Mouse (Mus musculus): ENCODE data around the gene Sertad3. TPM values are rescaled to one million over a fixed set of nuclear protein-coding genes. Genes with fewer than 3 reads are reported as not detected.

The Sertad3 gene
- total and polyA plus RNA-seq, 3 experiments = 2.0 to 6.7 TPM; not detected in 1

Other genes with a start within 250 kb of the Sertad3 start
- gene Itpkc, start 245.1 kb upstream of the Sertad3 start, total RNA-seq (2012; rRNA removed) = 5.1 and 6.8 TPM in 2 replicates
- gene Itpkc, start 245.1 kb upstream of the Sertad3 start, polyA plus RNA-seq (2012; ENCODE audit: insufficient read depth in 1 of 2, insufficient read length in 2 of 2, low read depth in 1 of 2, low replicate concordance in 2 of 2, missing spikeins in 1 of 2) = 1 to 10 TPM in 1 of 2 experiments, not detected in 1; 6.3 TPM
- 12.5 and 13.8 TPM in 2 replicates for gene Coq8b, start 240.7 kb upstream of the Sertad3 start, total RNA-seq (2012; rRNA removed)
- gene Coq8b, start 240.7 kb upstream of the Sertad3 start, polyA plus RNA-seq (2012; ENCODE audit: insufficient read depth in 1 of 2, insufficient read length in 2 of 2, low read depth in 1 of 2, low replicate concordance in 2 of 2, missing spikeins in 1 of 2) = 10 to 100 TPM in 1 of 2 experiments, not detected in 1; 22.7 TPM
- 2.2 and 3.6 TPM in 2 replicates for gene Numbl, start 215.3 kb upstream of the Sertad3 start, total RNA-seq (2012; rRNA removed)
- 10 to 100 TPM in 1 of 2 experiments, not detected in 1; 10.6 TPM for gene Numbl, start 215.3 kb upstream of the Sertad3 start, polyA plus RNA-seq (2012; ENCODE audit: insufficient read depth in 1 of 2, insufficient read length in 2 of 2, low read depth in 1 of 2, low replicate concordance in 2 of 2, missing spikeins in 1 of 2)
- 2.2 and 2.9 TPM in 2 replicates for gene Ltbp4, start 136.1 kb upstream of the Sertad3 start, total RNA-seq (2012; rRNA removed)
- gene Ltbp4, start 136.1 kb upstream of the Sertad3 start, polyA plus RNA-seq (2012; ENCODE audit: insufficient read depth in 1 of 2, insufficient read length in 2 of 2, low read depth in 1 of 2, low replicate concordance in 2 of 2, missing spikeins in 1 of 2) = 10 to 100 TPM in 1 of 2 experiments, not detected in 1; 14.2 TPM
- 24.2 and 25.4 TPM in 2 replicates for gene Shkbp1, start 117.7 kb upstream of the Sertad3 start, total RNA-seq (2012; rRNA removed)
- gene Shkbp1, start 117.7 kb upstream of the Sertad3 start, polyA plus RNA-seq (2012; ENCODE audit: insufficient read depth in 1 of 2, insufficient read length in 2 of 2, low read depth in 1 of 2, low replicate concordance in 2 of 2, missing spikeins in 1 of 2) = 10 to 100 TPM in 1 of 2 experiments, not detected in 1; 77.0 TPM
- 0.42 TPM in 1 of 2 replicates, not detected in the other for gene Gm20479, start 116.3 kb upstream of the Sertad3 start, total RNA-seq (2012; rRNA removed)
- gene Gm20479, start 116.3 kb upstream of the Sertad3 start, polyA plus RNA-seq (2012; ENCODE audit: insufficient read depth in 1 of 2, insufficient read length in 2 of 2, low read depth in 1 of 2, low replicate concordance in 2 of 2, missing spikeins in 1 of 2) = 1 to 10 TPM in 1 of 2 experiments, not detected in 1; 2.7 TPM
- gene Sptbn4, start 26.1 kb upstream of the Sertad3 start, total RNA-seq (2012; rRNA removed) = 0.19 and 0.36 TPM in 2 replicates
- under 1 TPM in 1 of 2 experiments, not detected in 1; 0.68 TPM for gene Sptbn4, start 26.1 kb upstream of the Sertad3 start, polyA plus RNA-seq (2012; ENCODE audit: insufficient read depth in 1 of 2, insufficient read length in 2 of 2, low read depth in 1 of 2, low replicate concordance in 2 of 2, missing spikeins in 1 of 2)
- 183 and 245 TPM in 2 replicates for gene Blvrb, start 25.8 kb upstream of the Sertad3 start, total RNA-seq (2012; rRNA removed)
- gene Blvrb, start 25.8 kb upstream of the Sertad3 start, polyA plus RNA-seq (2012; ENCODE audit: insufficient read depth in 1 of 2, insufficient read length in 2 of 2, low read depth in 1 of 2, low replicate concordance in 2 of 2, missing spikeins in 1 of 2) = 100 to 1,000 TPM in 1 of 2 experiments, not detected in 1; 210 TPM
- gene Sertad1, start 13.1 kb downstream of the Sertad3 start, total RNA-seq (2012; rRNA removed) = 9.9 and 12.4 TPM in 2 replicates
- gene Sertad1, start 13.1 kb downstream of the Sertad3 start, polyA plus RNA-seq (2012; ENCODE audit: insufficient read depth in 1 of 2, insufficient read length in 2 of 2, low read depth in 1 of 2, low replicate concordance in 2 of 2, missing spikeins in 1 of 2) = 10 to 100 TPM in 1 of 2 experiments, not detected in 1; 10.6 TPM
- 0.39 TPM in 2 replicates for gene Prx, start 25.6 kb downstream of the Sertad3 start, total RNA-seq (2012; rRNA removed)
- 1 to 10 TPM in 1 of 2 experiments, not detected in 1; 1.4 TPM for gene Prx, start 25.6 kb downstream of the Sertad3 start, polyA plus RNA-seq (2012; ENCODE audit: insufficient read depth in 1 of 2, insufficient read length in 2 of 2, low read depth in 1 of 2, low replicate concordance in 2 of 2, missing spikeins in 1 of 2)
- not detected in 2 replicates for gene Hipk4, start 49.5 kb downstream of the Sertad3 start, total RNA-seq (2012; rRNA removed)
- gene Hipk4, start 49.5 kb downstream of the Sertad3 start, polyA plus RNA-seq (2012; ENCODE audit: insufficient read depth in 1 of 2, insufficient read length in 2 of 2, low read depth in 1 of 2, low replicate concordance in 2 of 2, missing spikeins in 1 of 2) = under 1 TPM in 1 of 2 experiments, not detected in 1; 0.26 TPM
- 8.0 and 11.1 TPM in 2 replicates for gene Pld3, start 79.5 kb downstream of the Sertad3 start, total RNA-seq (2012; rRNA removed)
- gene Pld3, start 79.5 kb downstream of the Sertad3 start, polyA plus RNA-seq (2012; ENCODE audit: insufficient read depth in 1 of 2, insufficient read length in 2 of 2, low read depth in 1 of 2, low replicate concordance in 2 of 2, missing spikeins in 1 of 2) = 10 to 100 TPM in 1 of 2 experiments, not detected in 1; 22.8 TPM
- 5.9 and 6.6 TPM in 2 replicates for gene 2310022A10Rik, start 79.5 kb downstream of the Sertad3 start, total RNA-seq (2012; rRNA removed)
- 10 to 100 TPM in 1 of 2 experiments, not detected in 1; 33.2 TPM for gene 2310022A10Rik, start 79.5 kb downstream of the Sertad3 start, polyA plus RNA-seq (2012; ENCODE audit: insufficient read depth in 1 of 2, insufficient read length in 2 of 2, low read depth in 1 of 2, low replicate concordance in 2 of 2, missing spikeins in 1 of 2)
- 69.0 and 73.5 TPM in 2 replicates for gene Akt2, start 117.8 kb downstream of the Sertad3 start, total RNA-seq (2012; rRNA removed)
- 100 to 1,000 TPM in 1 of 2 experiments, not detected in 1; 127 TPM for gene Akt2, start 117.8 kb downstream of the Sertad3 start, polyA plus RNA-seq (2012; ENCODE audit: insufficient read depth in 1 of 2, insufficient read length in 2 of 2, low read depth in 1 of 2, low replicate concordance in 2 of 2, missing spikeins in 1 of 2)
- gene Ttc9b, start 180.1 kb downstream of the Sertad3 start, total RNA-seq (2012; rRNA removed) = 0.13 and 0.19 TPM in 2 replicates
- gene Ttc9b, start 180.1 kb downstream of the Sertad3 start, polyA plus RNA-seq (2012; ENCODE audit: insufficient read depth in 1 of 2, insufficient read length in 2 of 2, low read depth in 1 of 2, low replicate concordance in 2 of 2, missing spikeins in 1 of 2) = under 1 TPM in 1 of 2 experiments, not detected in 1; 0.19 TPM
- 22.0 and 24.8 TPM in 2 replicates for gene Map3k10, start 200.8 kb downstream of the Sertad3 start, total RNA-seq (2012; rRNA removed)
- gene Map3k10, start 200.8 kb downstream of the Sertad3 start, polyA plus RNA-seq (2012; ENCODE audit: insufficient read depth in 1 of 2, insufficient read length in 2 of 2, low read depth in 1 of 2, low replicate concordance in 2 of 2, missing spikeins in 1 of 2) = 10 to 100 TPM in 1 of 2 experiments, not detected in 1; 33.3 TPM
- 1.6 and 1.9 TPM in 2 replicates for gene Zfp607b, start 215.6 kb downstream of the Sertad3 start, total RNA-seq (2012; rRNA removed)
- gene Zfp607b, start 215.6 kb downstream of the Sertad3 start, polyA plus RNA-seq (2012; ENCODE audit: insufficient read depth in 1 of 2, insufficient read length in 2 of 2, low read depth in 1 of 2, low replicate concordance in 2 of 2, missing spikeins in 1 of 2) = 1 to 10 TPM in 1 of 2 experiments, not detected in 1; 2.3 TPM